8 mouse cellular contexts compared by ENCODE assay signal in genomic region chr7:67951532-67952035, GRCm38 (mm10). TPM values are rescaled to one million over a fixed set of nuclear protein-coding genes. Genes with fewer than 3 reads are reported as not detected.
A peak's percentile ranks its signal among the peaks of the same experiment; 100 is the strongest.
DNase-seq lines count a peak whose midpoint lies in the region; ATAC-seq and TF ChIP-seq lines count a peak whose summit lies in the region.

No protein-coding gene starts in this region.

- H3K27me3 ChIP-seq in embryonic facial prominence, embryonic 14.5 days (replicated peaks; ENCODE audit: control insufficient read depth, insufficient read depth, low read length) = no peaks in the 10 kb centered on the region; the same call in 1 of the 2 replicates
- H3K27me3 ChIP-seq in limb, embryonic 14.5 days (ENCODE audit: control insufficient read depth, insufficient read depth, low read length) = no peaks in the 10 kb centered on the region
- H3K27me3 ChIP-seq in midbrain, postnatal 0 days (ENCODE audit: insufficient read depth, low read length) = no peaks in the 10 kb centered on the region

- no peaks in the 10 kb centered on the region for H3K36me3 ChIP-seq in embryonic facial prominence, embryonic 14.5 days (ENCODE audit: control insufficient read depth, insufficient read depth, low read length)
- H3K36me3 ChIP-seq in limb, embryonic 14.5 days (ENCODE audit: control insufficient read depth, insufficient read depth, low read length) = no peaks in the 10 kb centered on the region
- no peaks in the 10 kb centered on the region for H3K36me3 ChIP-seq in midbrain, postnatal 0 days (ENCODE audit: insufficient read depth, low read length)

- DNase-seq in 3T3-L1 (ENCODE audit: low read depth, low spot score) = peak; percentile 78
- DNase-seq in embryonic facial prominence, embryonic 14.5 days (ENCODE audit: low spot score) = peak; percentile 98
- DNase-seq in heart, adult 8-10 months (ENCODE audit: low spot score) = peak; percentile 96
- peak; percentile 94 for DNase-seq in kidney, adult 9 months
- peak; percentile 95 for DNase-seq in limb, embryonic 14.5 days (ENCODE audit: low spot score)
- DNase-seq in midbrain, postnatal 0 days (ENCODE audit: low spot score) = peak; percentile 97
- peak; percentile 79 to 83 for DNase-seq in spleen, postnatal 14 days (ENCODE audit: low spot score in 2 of 2)

- no peak; the same call in 1 of the 2 replicates for TF ChIP-seq POLR2A in bone marrow, adult 2 months (IDR thresholded peaks at IDR 0.05; ENCODE audit: borderline replicate concordance, control insufficient read depth, low read depth, low read length)
- TF ChIP-seq POLR2A in limb, embryonic 14.5 days (IDR thresholded peaks at IDR 0.05; ENCODE audit: borderline replicate concordance, extremely low read depth, insufficient read depth, insufficient read length) = peak; percentile 49; the same call in 1 of the 2 replicates

- WGBS in bone marrow, adult 2 months = 1% methylated on average over 44 of the region's 73 CpGs
- WGBS in embryonic facial prominence, embryonic 14.5 days = no CpG with 5 or more reads among the region's 73 CpGs
- 0% methylated on average over 30 of the region's 73 CpGs for WGBS in limb, embryonic 14.5 days
- 0% methylated on average over 51 of the region's 73 CpGs for WGBS in midbrain, postnatal 0 days

- H3K4me2 ChIP-seq in embryonic facial prominence, embryonic 14.5 days (ENCODE audit: low read depth, low read length) = peak overlapping the region; percentile 85
- H3K4me2 ChIP-seq in limb, embryonic 14.5 days (replicated peaks; ENCODE audit: low read depth, low read length, severe bottlenecking) = peak overlapping the region; percentile 86
- peak overlapping the region; percentile 99 for H3K4me2 ChIP-seq in midbrain, postnatal 0 days (ENCODE audit: low read depth, low read length, poor library complexity, severe bottlenecking)

- peak overlapping the region; percentile 94 for H3K4me3 ChIP-seq in bone marrow, adult 2 months (replicated peaks; ENCODE audit: control insufficient read depth, low read depth, low read length)
- H3K4me3 ChIP-seq in embryonic facial prominence, embryonic 14.5 days (ENCODE audit: low read depth, low read length) = peak overlapping the region; percentile 76
- peak overlapping the region; percentile 82 for H3K4me3 ChIP-seq in limb, embryonic 14.5 days (replicated peaks; ENCODE audit: low read length)
- peak overlapping the region; percentile 92 for H3K4me3 ChIP-seq in midbrain, postnatal 0 days (ENCODE audit: low read depth, low read length)

- H3K9ac ChIP-seq in embryonic facial prominence, embryonic 14.5 days (ENCODE audit: low read depth, low read length) = peak overlapping the region; percentile 98
- peak overlapping the region; percentile 99 for H3K9ac ChIP-seq in limb, embryonic 14.5 days (ENCODE audit: low read depth, low read length, severe bottlenecking)
- peak overlapping the region; percentile 72 for H3K9ac ChIP-seq in midbrain, postnatal 0 days (replicated peaks; ENCODE audit: low read length, poor library complexity, severe bottlenecking)

- peak overlapping the region; percentile 99 for H3K27ac ChIP-seq in bone marrow, adult 2 months (ENCODE audit: control insufficient read depth, insufficient read depth, low read depth, low read length, poor library complexity)
- peak overlapping the region; percentile 100 for H3K27ac ChIP-seq in embryonic facial prominence, embryonic 14.5 days (replicated peaks; ENCODE audit: low read depth, low read length)
- peak overlapping the region; percentile 100 for H3K27ac ChIP-seq in limb, embryonic 14.5 days (replicated peaks; ENCODE audit: low read depth, low read length)
- peak overlapping the region; percentile 94 for H3K27ac ChIP-seq in midbrain, postnatal 0 days (ENCODE audit: low read depth, low read length)

- H3K9me3 ChIP-seq in embryonic facial prominence, embryonic 14.5 days (ENCODE audit: control insufficient read depth, low read length) = no peaks in the 10 kb centered on the region
- H3K9me3 ChIP-seq in limb, embryonic 14.5 days (ENCODE audit: control insufficient read depth, low read length) = no peaks in the 10 kb centered on the region
- no peaks in the 10 kb centered on the region for H3K9me3 ChIP-seq in midbrain, postnatal 0 days (ENCODE audit: low read length)

- no peak for TF ChIP-seq CTCF in bone marrow, adult 2 months (IDR thresholded peaks at IDR 0.05; ENCODE audit: control insufficient read depth, insufficient read depth, low read length)
- no peak for TF ChIP-seq CTCF in midbrain, postnatal 0 days (IDR thresholded peaks at IDR 0.05)

- peak; percentile 86 for ATAC-seq in embryonic facial prominence, embryonic 14.5 days (ENCODE audit: low read depth)
- peak; percentile 79 for ATAC-seq in limb, embryonic 14.5 days (ENCODE audit: low FRiP score, low read depth)
- ATAC-seq in midbrain, postnatal 0 days (ENCODE audit: low FRiP score) = peak; percentile 91

- no peaks in the 10 kb centered on the region; the same call in 1 of the 2 replicates for H3K4me1 ChIP-seq in bone marrow, adult 2 months (ENCODE audit: control insufficient read depth, insufficient read depth, low read length)
- peaks cover 17% of the 10 kb centered on the region for H3K4me1 ChIP-seq in embryonic facial prominence, embryonic 14.5 days (ENCODE audit: control insufficient read depth, insufficient read depth, low read length)
- peaks cover 17% of the 10 kb centered on the region for H3K4me1 ChIP-seq in limb, embryonic 14.5 days (ENCODE audit: control insufficient read depth, insufficient read depth, low read length)
- peaks cover 8% of the 10 kb centered on the region; the same call in 1 of the 2 replicates for H3K4me1 ChIP-seq in midbrain, postnatal 0 days (ENCODE audit: insufficient read depth, low read length)

RNA-seq across cellular contexts. Expression of gene Igf1r, which starts 1.0 kb away (rescaled TPM):
- 8.7 and 21.3 TPM in 2 replicates for polyA plus RNA-seq in bone marrow, adult 2 months (2011; ENCODE audit: insufficient read depth, insufficient read length, low replicate concordance, missing spikeins)
- 16.8 and 20.2 TPM in 2 replicates for polyA plus RNA-seq in embryonic facial prominence, embryonic 14.5 days (2014; fragmentation: Nextera tagmentation; extraction: Ambion mirVana)
- total RNA-seq in heart, adult 8-10 months (2022) = 10 to 100 TPM; 10.3 to 17.3 (median 14.4) TPM
- 34.6 and 41.1 TPM in 2 replicates for polyA plus RNA-seq in limb, embryonic 14.5 days (2012; rRNA removed)
- polyA plus RNA-seq in limb, embryonic 14.5 days (2014; fragmentation: Nextera tagmentation; extraction: Ambion mirVana) = 22.5 and 26.9 TPM in 2 replicates
- total RNA-seq in midbrain, postnatal 0 days (2014; rRNA removed) = 39.2 and 40.3 TPM in 2 replicates
- 10.3 and 12.1 TPM in 2 replicates for polyA plus RNA-seq in midbrain, postnatal 0 days (2015; fragmentation: Nextera tagmentation; extraction: Ambion mirVana)

Comparison
In these comparisons a context has a peak if more than half of its experiments do, and no peak if none do; other contexts are left out.
1. Peak in every context shown above with its lines: DNase-seq, ATAC-seq, H3K4me3 ChIP-seq and H3K27ac ChIP-seq.